Mouse (Mus musculus) urinary bladder, postnatal 4 days (tissue): ENCODE results near the gene Zkscan14.
"Not testable (repeated sequence)": the region's sequence is repeated elsewhere in the genome, so short reads cannot be mapped to it uniquely, and the experiment has no call there.

ENCODE experiments used
- DNase-seq, 2 experiments: peaks; one replicate each; pipeline ENCODE4 v3.0.0; 2021 to 2022; ENCODE audit warnings: low spot score in 2 of 2

Zkscan14 gene

GRCm38 (mm10) chr5:145201321-145201991 is at the start of gene Zkscan14:
Gene Zkscan14, minus strand, starts transcription at chr5:145201868.
- peak in 1 of 2 experiments; percentile 54 for DNase-seq

GRCm38 (mm10) chr5:145249520-145249919 is 47.9 kb upstream of the Zkscan14 start:
- DNase-seq: no peak

- DNase-seq: no peak
Observed at GRCm38 (mm10) chr5:145234636-145235035, 33.0 kb upstream of the Zkscan14 start.

GRCm38 (mm10) chr5:145231893-145232411 is 30.3 kb upstream of the Zkscan14 start:
- no peak for DNase-seq

- peak; percentile 96 to 98 for DNase-seq
Observed at GRCm38 (mm10) chr5:145231367-145231871, 29.8 kb upstream of the Zkscan14 start, which contains the start of gene Zfp655. Gene Zfp655, plus strand, starts transcription at chr5:145231715.

- DNase-seq: no peak
Observed at GRCm38 (mm10) chr5:145230641-145231040, 29.0 kb upstream of the Zkscan14 start.

- DNase-seq: not testable (repeated sequence)
Observed at GRCm38 (mm10) chr5:145229283-145229682, 27.6 kb upstream of the Zkscan14 start.

- DNase-seq: no peak
Observed at GRCm38 (mm10) chr5:145226453-145226852, 24.8 kb upstream of the Zkscan14 start.

GRCm38 (mm10) chr5:145223395-145223794 is 21.7 kb upstream of the Zkscan14 start:
- no peak for DNase-seq

- DNase-seq: no peak
Observed at GRCm38 (mm10) chr5:145222840-145223239, 21.2 kb upstream of the Zkscan14 start.

- DNase-seq: no peak
Observed at GRCm38 (mm10) chr5:145219981-145220380, 18.3 kb upstream of the Zkscan14 start.

GRCm38 (mm10) chr5:145218671-145219070 is 17.0 kb upstream of the Zkscan14 start:
- DNase-seq: no peak

GRCm38 (mm10) chr5:145218206-145218605 is 16.5 kb upstream of the Zkscan14 start:
- DNase-seq: no peak

GRCm38 (mm10) chr5:145217746-145218145 is 16.1 kb upstream of the Zkscan14 start:
- no peak for DNase-seq

GRCm38 (mm10) chr5:145214679-145215078 is 13.0 kb upstream of the Zkscan14 start:
- DNase-seq: no peak

GRCm38 (mm10) chr5:145213505-145213904 is 11.8 kb upstream of the Zkscan14 start:
- DNase-seq: no peak

- no peak for DNase-seq
Observed at GRCm38 (mm10) chr5:145212216-145212615, 10.5 kb upstream of the Zkscan14 start.

GRCm38 (mm10) chr5:145211340-145211739 is 9.7 kb upstream of the Zkscan14 start:
- no peak for DNase-seq

GRCm38 (mm10) chr5:145208391-145208790 is 6.7 kb upstream of the Zkscan14 start:
- not testable (repeated sequence) for DNase-seq

- DNase-seq: no peak
Observed at GRCm38 (mm10) chr5:145207954-145208353, 6.3 kb upstream of the Zkscan14 start.

GRCm38 (mm10) chr5:145207385-145207784 is 5.7 kb upstream of the Zkscan14 start:
- DNase-seq: no peak

GRCm38 (mm10) chr5:145205041-145205440 is 3.4 kb upstream of the Zkscan14 start:
- DNase-seq: no peak
